Mouse (Mus musculus): ENCODE results near the gene Gm49340.
A peak's percentile ranks its signal among the peaks of the same experiment; 100 is the strongest.
"Not testable (repeated sequence)": the region's sequence is repeated elsewhere in the genome, so short reads cannot be mapped to it uniquely, and the experiment has no call there.

The Gm49340 gene

DNA sequence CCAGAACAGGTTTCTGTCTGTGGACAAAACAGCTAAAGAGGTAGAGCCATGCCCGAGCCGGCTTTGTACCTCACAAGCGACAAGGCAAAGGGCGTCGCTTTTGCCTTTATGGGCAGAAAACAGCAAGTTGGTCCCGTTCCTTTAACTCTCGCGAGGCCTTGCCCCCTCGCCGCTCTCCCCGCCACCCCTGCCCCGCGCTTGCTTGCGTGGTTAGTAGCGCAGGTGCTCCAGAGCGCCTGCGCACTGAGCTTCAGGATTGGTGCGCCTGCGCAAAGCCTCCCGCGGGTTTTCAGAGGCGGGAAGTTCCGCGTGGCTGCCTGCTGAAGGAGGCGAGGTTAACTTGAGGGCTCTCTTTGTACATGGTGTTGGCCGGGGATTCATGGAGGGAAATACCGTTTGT is at the start of gene Gm49340, which contains the start of the genes Aspa and Spata22:
Gene Gm49340, plus strand, starts transcription at position 300 of the 400 bp plus-strand sequence.
Gene Aspa, minus strand, starts transcription at position 155 of the 400 bp plus-strand sequence.
Gene Spata22, plus strand, starts transcription at position 300 of the 400 bp plus-strand sequence.
- no peak for DNase-seq

DNA sequence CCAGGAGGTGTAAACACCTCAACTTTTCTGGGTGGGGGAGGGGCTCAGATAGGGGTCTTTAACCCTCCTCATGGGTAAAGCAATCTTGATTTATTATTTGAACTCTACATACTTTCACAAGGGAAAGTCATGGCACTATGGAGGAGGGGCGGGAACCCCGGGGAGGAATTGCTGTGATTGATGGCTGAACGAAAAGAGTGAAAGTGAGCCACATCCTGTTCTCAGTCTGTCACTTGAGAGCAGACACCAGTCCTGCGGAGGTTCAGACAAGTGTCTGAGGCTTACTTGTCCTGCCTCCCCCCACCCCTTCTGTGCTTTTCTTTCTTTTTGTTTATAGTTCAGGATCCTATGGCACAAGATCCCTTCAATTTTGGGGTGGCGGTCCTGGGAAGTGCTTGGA is 48.8 kb upstream of the Gm49340 start:
- DNase-seq = no peak

DNA sequence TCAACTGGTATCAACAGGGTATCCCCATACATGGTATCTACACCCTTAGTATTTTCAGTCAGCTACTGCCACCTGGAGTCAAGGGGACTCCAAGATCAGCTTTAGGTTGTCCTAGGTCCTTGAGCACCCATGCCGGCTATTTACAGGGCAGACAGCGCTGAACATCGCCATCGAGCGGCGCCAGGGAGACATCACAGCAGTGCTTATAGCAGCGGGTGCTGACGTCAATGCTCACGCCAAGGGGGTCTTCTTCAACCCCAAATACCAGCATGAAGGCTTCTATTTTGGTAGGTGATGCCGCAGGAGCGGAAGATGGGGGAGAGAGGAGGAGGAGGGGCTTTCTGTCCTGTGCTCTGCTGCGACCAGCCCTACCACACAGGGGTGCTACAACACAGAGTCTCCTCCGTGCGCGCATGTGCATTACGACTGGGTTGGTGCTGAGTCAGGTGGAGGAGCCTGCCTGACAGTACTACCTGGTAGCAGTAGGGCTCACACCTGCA is 48.0 kb upstream of the Gm49340 start:
- DNase-seq = peak; percentile 26

DNA sequence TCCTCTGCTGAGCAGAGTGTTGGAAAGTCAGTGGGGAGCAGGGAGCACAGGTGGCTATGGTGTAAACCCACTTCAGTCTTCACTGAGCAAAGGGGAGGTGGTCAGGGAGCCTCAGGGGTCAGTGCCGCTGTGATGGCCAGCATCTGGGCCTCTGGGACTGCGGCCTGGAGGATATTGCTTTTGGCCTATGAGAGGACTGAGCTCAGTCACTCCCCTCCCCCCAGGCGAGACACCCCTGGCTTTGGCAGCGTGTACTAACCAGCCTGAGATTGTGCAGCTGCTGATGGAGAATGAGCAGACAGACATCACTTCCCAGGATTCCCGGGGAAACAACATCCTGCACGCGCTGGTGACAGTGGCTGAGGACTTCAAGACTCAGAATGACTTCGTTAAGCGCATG is 46.2 kb upstream of the Gm49340 start:
- no peak for DNase-seq

DNA sequence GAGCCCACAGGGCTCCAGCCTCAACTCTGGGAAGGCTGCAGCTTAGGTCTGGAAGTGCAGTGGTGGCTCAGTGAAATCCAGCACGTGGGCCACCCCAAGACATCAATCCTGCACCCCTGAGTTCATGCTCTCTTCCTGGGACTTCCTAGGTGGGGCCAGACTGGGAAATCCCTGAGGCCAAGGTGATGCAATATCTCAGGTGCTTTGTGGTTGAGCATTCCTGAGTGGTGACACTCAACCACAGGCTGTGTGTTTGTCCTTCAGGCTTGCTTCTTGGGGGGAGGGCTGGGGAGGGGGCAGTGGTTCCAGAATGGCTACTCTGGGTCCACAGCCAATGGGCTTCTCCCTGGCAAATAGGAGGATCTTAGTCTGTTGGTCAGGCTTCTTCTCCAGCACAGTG is 45.6 kb upstream of the Gm49340 start:
- DNase-seq = no peak

DNA sequence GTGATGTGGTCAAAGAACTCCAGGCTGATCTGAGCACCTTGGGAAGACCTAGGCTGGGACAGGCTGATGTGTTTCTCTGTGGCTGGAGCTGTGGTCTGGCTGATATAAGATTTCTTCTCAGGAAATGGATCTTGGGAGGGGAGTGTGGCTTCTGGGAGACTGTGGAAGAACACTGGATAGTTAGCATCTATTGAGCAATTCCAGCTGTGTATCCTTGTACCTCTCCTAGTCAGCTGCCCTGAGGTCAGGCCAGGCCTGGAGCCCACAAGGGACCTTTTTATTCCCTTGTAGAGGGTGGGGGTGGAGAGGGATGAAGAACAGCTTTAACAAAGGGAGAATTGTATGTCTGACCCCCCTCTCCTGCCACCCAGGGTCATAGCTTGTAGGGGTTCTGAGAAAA is 45.2 kb upstream of the Gm49340 start:
- no peak for DNase-seq

DNA sequence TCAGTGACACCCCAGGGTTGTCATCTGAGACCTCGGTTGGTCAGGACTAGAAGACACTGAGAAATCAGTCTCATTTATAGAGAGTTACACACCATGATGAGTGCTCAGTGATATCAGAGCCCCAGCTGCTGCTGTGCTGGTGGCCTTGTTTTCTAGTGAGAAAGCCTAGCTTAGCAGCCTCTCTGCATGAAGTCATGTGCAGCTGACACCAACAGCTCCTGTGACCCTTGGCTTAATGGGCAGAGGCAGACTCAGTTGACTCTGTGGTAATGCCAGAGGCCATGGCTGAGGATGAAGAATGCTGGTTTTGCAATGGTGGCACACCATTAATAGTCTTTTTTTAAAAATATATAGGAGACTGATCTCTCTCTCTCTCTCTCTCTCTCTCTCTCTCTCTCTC is 39.9 kb upstream of the Gm49340 start:
- DNase-seq = no peak

DNA sequence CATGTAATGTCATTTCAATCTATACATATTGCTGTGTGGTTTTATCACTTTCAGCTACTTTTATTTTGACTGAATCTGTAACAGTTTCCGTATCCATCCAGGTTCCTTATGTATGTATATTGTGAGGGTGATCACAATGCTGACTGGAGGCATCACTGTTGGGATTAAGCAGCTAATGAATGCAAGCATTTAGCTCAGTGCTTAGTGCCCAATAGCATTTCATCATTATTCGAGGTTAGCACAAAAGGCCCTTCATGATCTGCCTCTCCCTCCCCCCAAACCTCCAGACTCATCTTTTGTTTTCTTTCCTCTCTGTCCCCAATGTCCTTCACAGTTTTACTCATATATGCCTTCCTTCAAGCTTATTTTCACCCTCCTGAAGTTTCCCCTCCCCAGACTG is 26.4 kb upstream of the Gm49340 start:
- DNase-seq = no peak

DNA sequence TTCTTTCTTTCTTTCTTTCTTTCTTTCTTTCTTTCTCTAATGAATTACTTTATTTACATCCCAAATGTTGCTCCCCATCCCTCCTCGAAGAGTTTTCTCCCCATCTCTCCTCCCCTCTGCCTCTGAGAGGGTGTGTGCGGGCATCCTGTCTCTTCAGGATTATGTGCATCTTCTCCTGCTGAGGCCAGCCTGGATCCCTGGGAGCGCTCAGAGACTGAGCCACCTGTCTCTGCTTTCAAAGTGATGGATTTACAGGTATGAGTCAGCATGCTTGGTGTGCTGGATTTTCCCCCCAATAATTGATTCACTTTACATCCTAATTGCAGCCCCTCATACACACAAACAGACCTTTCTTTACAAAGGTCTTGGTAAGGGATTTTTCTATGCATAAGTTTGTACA is 13.6 kb upstream of the Gm49340 start:
- no peak for DNase-seq

DNA sequence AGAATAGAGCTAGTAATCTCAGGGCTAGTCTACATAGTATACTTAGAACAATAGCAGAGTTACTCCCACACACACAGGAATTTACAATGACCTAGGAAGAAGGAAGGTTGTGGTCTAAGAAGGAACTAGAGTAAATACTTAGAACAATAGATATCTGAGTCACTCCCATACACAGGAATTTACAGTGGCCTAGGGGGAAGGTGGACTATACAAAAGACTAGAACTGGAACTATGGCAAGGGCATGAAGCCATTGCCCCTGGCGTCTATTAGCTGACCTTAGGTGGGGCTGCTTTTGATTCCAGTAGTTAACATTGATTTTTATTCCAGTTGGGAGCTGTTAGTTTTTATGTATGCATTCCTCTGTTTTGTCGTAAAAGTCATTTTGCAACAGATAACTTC is 11.0 kb upstream of the Gm49340 start:
- not testable (repeated sequence) for DNase-seq

DNA sequence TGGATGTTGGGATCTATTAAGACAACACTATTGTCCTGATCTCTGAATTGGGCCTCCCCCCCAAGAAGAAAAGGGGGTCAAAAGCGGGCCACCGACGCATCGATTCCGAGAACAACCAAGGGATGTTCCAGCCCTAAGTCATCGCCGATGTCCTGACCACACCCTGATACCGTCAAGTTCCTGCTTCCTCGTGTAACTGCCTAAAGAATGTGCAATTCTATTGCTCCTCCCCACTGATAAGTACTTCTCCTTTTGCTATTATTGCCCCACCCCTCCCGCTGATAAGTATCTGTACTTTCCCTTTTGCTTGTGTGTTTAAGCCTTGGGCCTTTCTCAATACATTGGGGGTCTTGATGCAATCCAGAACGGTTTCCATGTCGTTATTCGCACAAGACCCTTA is 8.5 kb upstream of the Gm49340 start:
- not testable (repeated sequence) for DNase-seq

DNA sequence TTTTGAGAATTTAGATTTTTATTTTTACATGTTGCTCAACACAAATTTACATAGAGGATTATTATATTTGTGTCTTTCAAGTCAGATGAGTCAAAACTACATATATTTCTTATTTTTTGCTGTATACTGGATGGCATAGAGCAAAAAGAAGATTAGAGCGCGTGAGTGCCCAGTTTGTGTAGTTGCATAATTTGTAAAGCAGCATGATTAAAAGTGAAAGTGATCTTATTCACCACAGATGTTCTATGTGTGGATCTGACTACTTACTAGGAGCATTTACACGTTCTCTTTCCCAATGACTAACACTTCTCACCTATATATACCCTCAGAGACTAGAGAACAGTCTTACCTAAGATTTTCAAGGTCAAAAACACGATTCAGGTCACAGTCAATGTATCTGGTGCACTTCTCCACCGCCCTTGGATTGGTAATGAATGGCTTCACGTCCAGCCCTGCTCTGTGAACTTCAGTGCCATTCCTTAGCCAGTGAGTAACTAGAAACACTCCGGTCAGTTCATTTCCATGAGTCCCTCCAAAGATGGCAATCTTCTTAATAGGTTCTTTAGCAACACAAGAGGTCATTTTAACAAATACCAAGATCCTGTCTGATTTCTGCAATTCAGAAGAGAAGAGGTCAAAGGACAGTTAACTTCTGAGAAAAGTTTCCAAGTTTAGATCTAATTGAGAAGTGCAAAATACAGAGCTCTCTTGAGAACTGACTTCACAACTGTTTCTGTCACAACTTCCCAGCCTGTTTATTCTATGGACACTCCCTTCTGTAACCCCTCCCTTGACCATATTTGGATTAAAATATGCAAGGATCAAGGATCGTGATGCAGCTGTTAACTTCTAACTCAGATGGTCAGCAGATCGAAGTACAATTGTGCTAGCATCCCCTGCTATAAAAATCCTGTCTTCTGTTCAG is 5.4 kb upstream of the Gm49340 start:
- DNase-seq = no peak

DNA sequence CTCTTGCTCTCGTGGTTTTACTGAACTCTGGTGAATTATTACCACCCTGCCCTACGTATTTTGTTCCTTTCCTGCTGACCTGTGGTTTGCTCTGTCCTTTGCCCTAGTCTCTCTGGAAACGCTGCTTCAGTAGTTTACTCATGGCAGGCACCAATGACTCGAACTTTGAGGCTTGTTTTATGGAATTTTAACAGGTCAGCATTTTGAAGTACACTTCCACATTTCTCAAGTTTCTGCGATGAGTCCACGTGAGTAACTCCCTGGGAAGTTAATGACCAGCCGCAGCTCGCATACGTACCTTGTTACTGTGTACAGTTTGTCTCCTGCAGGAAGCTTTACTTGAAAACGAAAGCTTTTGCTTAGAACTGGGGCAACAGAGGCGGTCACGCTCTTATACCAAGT is 3.1 kb upstream of the Gm49340 start:
- DNase-seq = no peak

DNA sequence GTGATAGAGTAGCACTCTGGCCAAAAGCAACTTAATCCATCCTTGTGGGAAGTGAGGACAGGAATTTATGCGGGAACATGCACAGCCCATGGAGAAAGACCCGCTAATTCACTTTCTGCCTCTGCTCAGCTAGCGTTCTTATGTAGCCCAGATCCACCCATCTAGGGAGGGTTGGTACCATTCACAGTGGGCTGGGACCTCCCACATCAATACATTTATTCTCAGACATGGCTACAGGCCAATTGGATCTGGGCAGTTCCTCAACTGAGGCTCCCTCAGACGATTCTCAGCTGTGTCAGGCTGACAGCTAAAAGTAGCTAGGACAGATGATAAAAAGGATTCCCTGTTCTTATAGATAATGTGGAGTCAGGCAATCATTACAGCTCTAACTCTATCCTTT is 2.2 kb upstream of the Gm49340 start:
- DNase-seq = no peak

DNA sequence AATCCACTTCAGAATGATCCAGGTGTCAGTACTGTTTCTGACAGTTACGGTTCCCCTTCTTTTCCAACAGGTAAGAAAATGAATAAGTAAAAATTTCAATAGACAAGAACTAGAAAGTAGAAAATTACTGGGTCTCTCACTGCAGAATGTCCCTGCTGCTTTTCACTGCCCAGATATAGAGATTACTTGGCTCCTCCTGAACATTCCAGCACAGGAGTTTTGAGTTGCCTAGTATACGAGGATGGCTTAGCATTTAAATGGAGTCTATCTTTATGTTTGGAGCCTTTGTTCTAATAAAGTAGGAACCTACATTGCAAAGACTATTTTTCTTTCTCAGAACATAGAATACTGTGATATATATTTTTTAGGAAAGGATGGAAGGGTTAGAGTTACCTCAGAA is 3.8 kb downstream of the Gm49340 start:
- no peak for DNase-seq

DNA sequence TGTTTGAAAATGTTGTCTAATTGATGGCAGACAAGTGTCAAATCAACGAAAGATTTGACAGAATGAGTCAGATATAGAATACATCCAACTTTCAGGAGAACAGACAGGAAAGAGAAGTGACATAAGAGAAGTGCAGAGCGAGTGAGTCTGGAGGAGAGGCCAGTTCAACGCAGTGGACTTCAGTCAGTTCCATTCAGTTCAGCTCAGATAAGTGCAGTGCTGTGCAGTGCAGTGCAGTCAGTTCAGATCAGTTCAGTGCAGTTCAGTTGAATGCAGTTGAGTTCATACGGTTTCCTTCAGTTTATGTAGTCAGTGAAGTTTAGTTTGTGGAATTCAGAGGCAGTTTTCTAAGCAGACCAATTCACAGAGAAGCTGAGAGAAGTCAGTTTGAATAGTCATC is 7.4 kb downstream of the Gm49340 start:
- no peak for DNase-seq

DNA sequence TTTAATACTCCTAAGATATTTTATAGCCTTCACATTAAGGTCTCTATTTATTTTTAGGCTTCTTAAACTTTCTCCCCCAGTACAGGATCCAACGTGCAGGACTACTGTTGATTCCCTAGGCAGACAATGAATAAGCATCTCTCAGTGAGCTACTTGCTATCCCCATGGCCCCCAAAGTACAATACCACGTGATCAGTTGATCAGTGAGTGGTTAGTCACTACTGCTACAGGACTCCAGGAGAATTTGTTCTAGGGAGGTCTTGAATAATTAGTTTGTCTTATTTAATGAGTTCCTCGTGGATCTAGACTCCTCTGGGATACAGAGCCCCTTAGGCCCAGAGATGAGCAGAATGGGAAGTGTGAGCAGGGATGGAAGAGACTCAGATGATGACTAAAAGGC is 20.9 kb downstream of the Gm49340 start, which contains the start of gene Olfr20:
Gene Olfr20, plus strand, starts transcription at position 301 of the 400 bp plus-strand sequence.
- no peak for DNase-seq

DNA sequence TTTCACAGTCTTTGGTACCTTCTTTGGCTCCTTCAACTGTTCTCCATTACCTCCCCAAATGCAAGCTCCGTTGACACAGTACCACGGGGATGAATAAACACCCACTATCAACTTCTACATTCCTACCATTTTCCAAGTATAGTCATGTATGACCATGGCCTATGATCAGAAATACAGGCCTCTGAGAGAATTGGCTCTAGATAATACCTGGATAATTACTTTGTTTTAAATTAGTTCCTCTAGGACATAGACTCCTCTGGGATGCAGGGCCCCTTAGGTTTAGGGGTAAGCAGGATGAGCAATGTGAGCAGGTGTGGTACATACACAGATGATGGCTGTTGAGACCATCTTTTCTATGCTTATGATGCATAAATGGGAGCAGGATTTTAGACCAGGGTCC is 41.4 kb downstream of the Gm49340 start, which contains the start of gene Olfr376:
Gene Olfr376, plus strand, starts transcription at position 301 of the 400 bp plus-strand sequence.
- DNase-seq = no peak

DNA sequence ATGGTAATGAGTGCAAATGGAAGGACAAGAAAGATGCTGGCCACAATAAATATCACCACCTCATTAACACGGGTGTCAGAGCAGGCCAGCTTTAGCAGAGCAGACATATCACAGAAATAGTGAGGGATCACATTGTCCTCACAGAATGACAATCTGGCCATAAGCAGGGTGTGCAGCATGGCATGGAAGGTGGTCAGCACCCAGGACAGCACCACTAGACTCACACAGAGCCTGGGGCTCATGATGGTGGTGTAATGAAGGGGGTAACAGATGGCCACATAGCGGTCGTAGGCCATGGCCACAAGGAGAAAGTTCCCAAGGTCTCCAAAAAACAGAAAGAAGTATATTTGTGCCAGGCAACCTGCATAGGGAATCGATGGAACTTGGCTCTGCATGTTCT is 65.8 kb downstream of the Gm49340 start:
- DNase-seq = no peak

DNA sequence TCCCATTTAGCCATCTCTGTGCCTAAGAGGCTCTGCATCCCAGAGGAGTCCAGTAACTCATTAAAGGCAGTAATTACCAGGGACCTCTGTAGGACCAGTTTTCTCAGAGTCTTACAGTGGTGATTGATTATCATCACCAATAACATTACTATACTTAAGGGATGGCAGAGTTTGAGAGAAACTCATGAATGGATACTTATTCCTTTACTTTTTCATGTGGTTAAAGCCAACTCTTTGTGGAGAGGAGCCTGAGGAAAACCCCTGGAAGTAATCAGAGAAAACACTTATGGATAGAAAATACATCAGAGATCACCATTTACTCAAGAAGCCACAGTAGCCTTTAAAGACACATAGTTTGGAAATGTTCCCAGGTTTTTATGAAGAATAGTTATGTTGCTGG is 70.0 kb downstream of the Gm49340 start, which contains the start of gene Olfr1:
Gene Olfr1, minus strand, starts transcription at position 101 of the 400 bp plus-strand sequence.
- no peak for DNase-seq

Data from thymus, postnatal 25 days (tissue).